Mouse (Mus musculus) heart, postnatal 0 days (tissue): ENCODE measurements around the gene Pcbp2.

Source experiments
- CTCF ChIP-seq: IDR thresholded peaks from 2 replicates; pipeline ENCODE4 v1.5.1; 2016; ENCODE audit warnings: antibody characterized with exemption, control low read depth, low read depth
- EP300 ChIP-seq: IDR thresholded peaks from 2 replicates; pipeline ENCODE4 v1.6.1; 2016; ENCODE audit warnings: antibody characterized with exemption, low read depth

GRCm38 (mm10) chr15:102517631-102517975 lies 47.3 kb downstream of the Pcbp2 start:
- no peak for TF ChIP-seq CTCF
- no peak for TF ChIP-seq EP300
